Mouse (Mus musculus): ENCODE results near the gene Olfr62. TPM values are rescaled to one million over a fixed set of nuclear protein-coding genes. Genes with fewer than 3 reads are reported as not detected.

The Olfr62 gene
- polyA plus RNA-seq, 1 experiment, result not detected

Other genes starting within 250 kb of the Olfr62 start
- gene Szt2, start 249.7 kb upstream of the Olfr62 start, polyA plus RNA-seq (2012; rRNA removed), result 22.5 and 28.0 TPM in 2 replicates
- gene Med8, start 249.6 kb upstream of the Olfr62 start, polyA plus RNA-seq (2012; rRNA removed), result 44.9 and 48.6 TPM in 2 replicates
- 380 and 399 TPM in 2 replicates for gene Elovl1, start 230.9 kb upstream of the Olfr62 start, polyA plus RNA-seq (2012; rRNA removed)
- 70.4 and 90.0 TPM in 2 replicates for gene Cdc20, start 221.6 kb upstream of the Olfr62 start, polyA plus RNA-seq (2012; rRNA removed)
- 0.02 and 0.08 TPM in 2 replicates for gene Mpl, start 201.4 kb upstream of the Olfr62 start, polyA plus RNA-seq (2012; rRNA removed)
- 7.9 and 11.3 TPM in 2 replicates for gene Tie1, start 168.9 kb upstream of the Olfr62 start, polyA plus RNA-seq (2012; rRNA removed)
- gene 2610528J11Rik, start 132.0 kb upstream of the Olfr62 start, polyA plus RNA-seq (2012; rRNA removed), result 93.0 and 123 TPM in 2 replicates
- 47.8 and 53.0 TPM in 2 replicates for gene Tmem125, start 114.9 kb upstream of the Olfr62 start, polyA plus RNA-seq (2012; rRNA removed)
- 0.03 and 0.26 TPM in 2 replicates for gene Cfap57, start 38.2 kb upstream of the Olfr62 start, polyA plus RNA-seq (2012; rRNA removed)
- gene Ebna1bp2, start 38.2 kb upstream of the Olfr62 start, polyA plus RNA-seq (2012; rRNA removed), result 22.8 and 24.3 TPM in 2 replicates
- gene Olfr1342, start 33.8 kb downstream of the Olfr62 start, polyA plus RNA-seq (2012; rRNA removed), result 0.26 TPM in 1 of 2 replicates, not detected in the other
- gene Olfr1341, start 44.6 kb downstream of the Olfr62 start, polyA plus RNA-seq (2012; rRNA removed), result not detected in 2 replicates
- not detected in 2 replicates for gene Olfr1340, start 61.2 kb downstream of the Olfr62 start, polyA plus RNA-seq (2012; rRNA removed)
- gene Olfr1339, start 73.2 kb downstream of the Olfr62 start, polyA plus RNA-seq (2012; rRNA removed), result not detected in 2 replicates
- not detected in 2 replicates for gene Olfr1338, start 99.8 kb downstream of the Olfr62 start, polyA plus RNA-seq (2012; rRNA removed)
- gene Olfr1337, start 123.6 kb downstream of the Olfr62 start, polyA plus RNA-seq (2012; rRNA removed), result not detected in 2 replicates
- gene Olfr1335, start 151.0 kb downstream of the Olfr62 start, polyA plus RNA-seq (2012; rRNA removed), result not detected in 2 replicates
- not detected in 2 replicates for gene Olfr1333, start 177.3 kb downstream of the Olfr62 start, polyA plus RNA-seq (2012; rRNA removed)
- not detected in 2 replicates for gene Olfr1331, start 205.7 kb downstream of the Olfr62 start, polyA plus RNA-seq (2012; rRNA removed)
- gene Olfr1330, start 229.6 kb downstream of the Olfr62 start, polyA plus RNA-seq (2012; rRNA removed), result not detected in 2 replicates

All from large intestine, adult 2 months (tissue).